Mouse (Mus musculus) hindbrain, embryonic 14.5 days (tissue): ENCODE results near the gene Ctsq. TPM values are rescaled to one million over a fixed set of nuclear protein-coding genes. Genes with fewer than 3 reads are reported as not detected.
"Not testable (repeated sequence)": the region's sequence is repeated elsewhere in the genome, so short reads cannot be mapped to it uniquely, and the experiment has no call there.

Source experiments
- ATAC-seq: fragments of 200-750 bp; cut with Nextera tagmentation; 2 replicates; pipeline ENCODE4 v1.8.0; 2017; ENCODE audit warnings: moderate number of reproducible peaks, mild to moderate bottlenecking, moderate TSS enrichment, moderate library complexity; ENCODE audit not compliant: low FRiP score
- DNase-seq: peaks from one replicate; pipeline ENCODE4 v3.0.0-alpha.2; 2015; ENCODE audit warnings: low spot score
- H3K27ac ChIP-seq: fragments of 300-500 bp; sonication (generic); 2 replicates; pipeline ENCODE4 v1.5.1; 2014; ENCODE audit warnings: mild to moderate bottlenecking, moderate library complexity
- H3K27me3 ChIP-seq: fragments of 300-500 bp; sonication (generic); 2 replicates; pipeline ENCODE4 v1.6.1; 2014; ENCODE audit warnings: mild to moderate bottlenecking, low read length, mixed read lengths; ENCODE audit not compliant: control insufficient read depth, insufficient read depth
- H3K36me3 ChIP-seq: fragments of 300-500 bp; sonication (generic); replicated peaks from 2 replicates; pipeline ENCODE4 v1.6.1; 2014; ENCODE audit not compliant: control insufficient read depth, insufficient read depth
- H3K4me1 ChIP-seq: fragments of 300-500 bp; sonication (generic); replicated peaks from 2 replicates; pipeline ENCODE4 v1.6.1; 2014; ENCODE audit warnings: antibody characterized with exemption, low read length, mixed read lengths; ENCODE audit not compliant: control insufficient read depth, insufficient read depth
- H3K4me2 ChIP-seq: fragments of 300-500 bp; sonication (generic); replicated peaks from 2 replicates; pipeline ENCODE4 v1.6.1; 2014; ENCODE audit warnings: mild to moderate bottlenecking, moderate library complexity
- H3K4me3 ChIP-seq: fragments of 300-500 bp; sonication (generic); replicated peaks from 2 replicates; pipeline ENCODE4 v1.5.1; 2014; ENCODE audit warnings: mild to moderate bottlenecking, low read length
- H3K9ac ChIP-seq: fragments of 300-500 bp; sonication (generic); 2 replicates; pipeline ENCODE4 v1.6.1; 2014
- H3K9me3 ChIP-seq: fragments of 300-500 bp; sonication (generic); 2 replicates; pipeline ENCODE4 v1.6.1; 2016; ENCODE audit warnings: low read length; ENCODE audit not compliant: control insufficient read depth
- WGBS: fragments of 180-500 bp; shearing (Covaris S2); extraction: QIAGEN DNeasy Blood & Tissue Kit; methylation state at CpG from one replicate; pipeline ENCODE4 v1.1.7; 2014; 5-methylcytosine and 5-hydroxymethylcytosine counted together
- polyA plus RNA-seq: library from polyadenylated mRNA; unstranded; fragments of >200 nt; fragmentation: Nextera tagmentation; extraction: Ambion mirVana; gene quantifications from 2 replicates; pipeline ENCODE4 v1.2.1, GENCODE M21; 2014

Gene Ctsq
- polyA plus RNA-seq = not detected in 2 replicates

GRCm38 (mm10) chr13:61040531-61040930 is at the start of gene Ctsq:
Gene Ctsq, minus strand, starts transcription at chr13:61040631.
- Histone ChIP-seq H3K9me3 (peaks cover 37% of the 10 kb centered on the region), H3K4me2 (no peak within 1 kb of the TSS), H3K27ac (no peak within 1 kb of the TSS), H3K4me3 (no peak within 1 kb of the TSS), H3K36me3 (no peaks in the 10 kb centered on the region), H3K4me1 (no peaks in the 10 kb centered on the region), H3K27me3 (no peaks in the 10 kb centered on the region), H3K9ac (no peak within 1 kb of the TSS)
- DNase-seq (no peak), ATAC-seq (no peak)
- 53% methylated on average over 3 of the region's 3 CpGs for WGBS

GRCm38 (mm10) chr13:61022785-61023184 is 17.6 kb downstream of the Ctsq start:
- H3K4me3 ChIP-seq = no peak overlapping the region
- peaks cover 39% of the 10 kb centered on the region; the same call in 1 of the 2 replicates for H3K9me3 ChIP-seq
- 85% methylated on average over 3 of the region's 3 CpGs for WGBS
- DNase-seq = no peak
- no peaks in the 10 kb centered on the region for H3K4me1 ChIP-seq
- H3K27ac ChIP-seq = no peak overlapping the region
- H3K36me3 ChIP-seq = no peaks in the 10 kb centered on the region
- no peaks in the 10 kb centered on the region for H3K27me3 ChIP-seq
- ATAC-seq = no peak
- no peak overlapping the region for H3K9ac ChIP-seq
- no peak overlapping the region for H3K4me2 ChIP-seq

GRCm38 (mm10) chr13:61021844-61022243 is 18.6 kb downstream of the Ctsq start:
- WGBS = 84% methylated on average over 4 of the region's 6 CpGs
- H3K9me3 ChIP-seq = peaks cover 42% of the 10 kb centered on the region; the same call in 1 of the 2 replicates
- no peaks in the 10 kb centered on the region for H3K36me3 ChIP-seq

GRCm38 (mm10) chr13:61010171-61010570 is 30.3 kb downstream of the Ctsq start:
- H3K27me3 ChIP-seq = no peaks in the 10 kb centered on the region
- peaks cover 43% of the 10 kb centered on the region for H3K9me3 ChIP-seq
- DNase-seq (no peak), ATAC-seq (no peak)
- H3K9ac ChIP-seq = no peak overlapping the region
- WGBS = 85% methylated on average over 4 of the region's 4 CpGs
- no peaks in the 10 kb centered on the region for H3K36me3 ChIP-seq
- H3K4me2 ChIP-seq = no peak overlapping the region
- no peaks in the 10 kb centered on the region for H3K4me1 ChIP-seq
- H3K27ac ChIP-seq = no peak overlapping the region
- no peak overlapping the region for H3K4me3 ChIP-seq

More at GRCm38 (mm10) chr13:61021844-61022243, 18.6 kb downstream of the Ctsq start:
- DNase-seq (no peak), ATAC-seq (no peak)
- H3K27ac ChIP-seq = no peak overlapping the region
- H3K4me1 ChIP-seq = no peaks in the 10 kb centered on the region
- H3K27me3 ChIP-seq = no peaks in the 10 kb centered on the region
- no peak overlapping the region for H3K4me3 ChIP-seq
- no peak overlapping the region for H3K4me2 ChIP-seq
- H3K9ac ChIP-seq = no peak overlapping the region

- no peak within 1 kb of the TSS for H3K4me3 ChIP-seq
- 77% methylated on average over 3 of the region's 3 CpGs for WGBS
- H3K27ac ChIP-seq = no peak within 1 kb of the TSS
- no peak within 1 kb of the TSS for H3K4me2 ChIP-seq
- H3K27me3 ChIP-seq = no peaks in the 10 kb centered on the region
- ATAC-seq (no peak), DNase-seq (no peak)
- no peaks in the 10 kb centered on the region for H3K36me3 ChIP-seq
- H3K9ac ChIP-seq = no peak within 1 kb of the TSS
- H3K9me3 ChIP-seq = peaks cover 56% of the 10 kb centered on the region
- H3K4me1 ChIP-seq = no peaks in the 10 kb centered on the region
Measured at GRCm38 (mm10) chr13:61005859-61006258, 34.6 kb downstream of the Ctsq start, which contains the start of gene Ctsj. Gene Ctsj, minus strand, starts transcription at chr13:61005959.

- Histone ChIP-seq H3K4me2 (no peak overlapping the region), H3K4me3 (no peak overlapping the region), H3K27ac (no peak overlapping the region), H3K27me3 (no peaks in the 10 kb centered on the region), H3K36me3 (no peaks in the 10 kb centered on the region), H3K9ac (no peak overlapping the region), H3K9me3 (peaks cover 38% of the 10 kb centered on the region; the same call in 1 of the 2 replicates), H3K4me1 (no peaks in the 10 kb centered on the region)
- 60% methylated on average over 2 of the region's 2 CpGs for WGBS
- no peak for DNase-seq
- ATAC-seq = no peak
Measured at GRCm38 (mm10) chr13:60997600-60997999, 42.8 kb downstream of the Ctsq start.

- not testable (repeated sequence) for ATAC-seq, H3K4me2 ChIP-seq, H3K36me3 ChIP-seq, H3K27me3 ChIP-seq, H3K4me3 ChIP-seq, H3K27ac ChIP-seq, DNase-seq, H3K9ac ChIP-seq, H3K9me3 ChIP-seq, H3K4me1 ChIP-seq
- WGBS = 74% methylated on average over 3 of the region's 5 CpGs
Measured at GRCm38 (mm10) chr13:60986915-60987314, 53.5 kb downstream of the Ctsq start.

Other genes starting within 250 kb of the Ctsq start
- not detected in 2 replicates for gene Ctsll3, start 237.8 kb downstream of the Ctsq start, polyA plus RNA-seq
- gene 4930486L24Rik, start 176.2 kb downstream of the Ctsq start, polyA plus RNA-seq = 0.20 TPM in 1 of 2 replicates, not detected in the other
- 0.13 TPM in 1 of 2 replicates, not detected in the other for gene Gm49392, start 143.7 kb downstream of the Ctsq start, polyA plus RNA-seq
- 1.5 and 3.7 TPM in 2 replicates for gene Ctla2b, start 143.2 kb downstream of the Ctsq start, polyA plus RNA-seq
- gene Tpbpb, start 135.8 kb downstream of the Ctsq start, polyA plus RNA-seq = not detected in 2 replicates
- not detected in 2 replicates for gene Gm49393, start 105.0 kb downstream of the Ctsq start, polyA plus RNA-seq
- 2.0 TPM in 1 of 2 replicates, not detected in the other for gene Gm49391, start 104.1 kb downstream of the Ctsq start, polyA plus RNA-seq
- 17.2 and 18.6 TPM in 2 replicates for gene Ctla2a, start 104.0 kb downstream of the Ctsq start, polyA plus RNA-seq
- not detected in 2 replicates for gene Tpbpa, start 98.6 kb downstream of the Ctsq start, polyA plus RNA-seq
- gene Ctsj, start 34.7 kb downstream of the Ctsq start, polyA plus RNA-seq = not detected in 2 replicates
- gene Ctsr, start 123.6 kb upstream of the Ctsq start, polyA plus RNA-seq = not detected in 2 replicates
- not detected in 2 replicates for gene Cts6, start 162.8 kb upstream of the Ctsq start, polyA plus RNA-seq
- gene Cts8, start 214.7 kb upstream of the Ctsq start, polyA plus RNA-seq = not detected in 2 replicates
- not detected in 2 replicates for gene Gm49398, start 248.2 kb upstream of the Ctsq start, polyA plus RNA-seq